Mouse (Mus musculus) cortical plate, adult 2 months (tissue): ENCODE data around the gene Plagl1.

ENCODE experiments used
- CTCF ChIP-seq: fragments of 200-500 bp; IDR thresholded peaks from 2 replicates; pipeline ENCODE4 v1.5.1; 2011; ENCODE audit warnings: mild to moderate bottlenecking, control low read depth, low read length; ENCODE audit not compliant: insufficient read depth; ENCODE audit errors: extremely low read depth
- POLR2A ChIP-seq: fragments of 200-500 bp; IDR thresholded peaks from 2 replicates; pipeline ENCODE4 v1.6.1; 2011; ENCODE audit warnings: mild to moderate bottlenecking, low read length, control low read depth; ENCODE audit not compliant: insufficient read depth; ENCODE audit errors: extremely low read depth

DNA sequence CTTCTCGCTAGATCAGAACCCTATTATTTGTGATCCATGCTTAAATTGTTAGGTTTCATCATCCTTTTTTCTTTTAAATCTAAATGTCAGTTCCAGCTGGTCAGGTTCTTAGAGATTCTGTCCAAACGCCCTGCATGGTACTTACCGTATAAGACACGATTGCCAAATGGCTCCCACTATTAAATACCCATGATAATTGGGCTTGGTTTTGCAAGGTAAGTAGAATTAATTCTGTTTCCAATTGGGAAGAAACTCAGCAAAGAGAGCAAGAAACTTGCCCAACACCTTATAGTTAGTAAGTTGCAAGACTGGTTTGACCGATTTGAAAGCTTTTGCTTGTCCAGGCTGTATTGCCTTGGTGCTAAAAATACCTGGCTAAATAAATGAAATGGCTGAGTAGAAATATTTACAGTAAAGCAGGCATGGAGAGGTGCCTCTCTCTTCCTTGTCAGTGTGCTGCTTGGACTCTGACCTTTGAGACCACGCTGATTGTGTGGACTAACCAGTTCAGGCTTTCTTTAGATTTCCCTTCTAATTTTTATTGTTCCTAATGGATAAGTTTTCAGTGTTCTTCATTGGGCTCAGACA is 39.9 kb downstream of the Plagl1 start:
- TF ChIP-seq CTCF: no peak
- no peak for TF ChIP-seq POLR2A
